Mouse (Mus musculus): ENCODE measurements around the gene Bsdc1.
A peak's percentile ranks its signal among the peaks of the same experiment; 100 is the strongest.
"Not testable (repeated sequence)": the region's sequence is repeated elsewhere in the genome, so short reads cannot be mapped to it uniquely, and the experiment has no call there.

Gene Bsdc1

GRCm38 (mm10) chr4:129461183-129461960 is at the start of gene Bsdc1:
TSS of gene Bsdc1 (plus strand) at chr4:129461581.
- DNase-seq = peak; percentile 100

- no peak for DNase-seq
Measured at GRCm38 (mm10) chr4:129415892-129416291, 45.5 kb upstream of the Bsdc1 start.

GRCm38 (mm10) chr4:129416478-129416877 is 44.9 kb upstream of the Bsdc1 start:
- DNase-seq = no peak

- DNase-seq = no peak
Measured at GRCm38 (mm10) chr4:129418321-129418720, 43.1 kb upstream of the Bsdc1 start.

GRCm38 (mm10) chr4:129440340-129441063 is 20.9 kb upstream of the Bsdc1 start, which contains the start of gene Zbtb8b:
TSS of gene Zbtb8b (minus strand) at chr4:129440853.
- DNase-seq = peak; percentile 89 to 91

- peak in 1 of 2 experiments; percentile 37 for DNase-seq
Measured at GRCm38 (mm10) chr4:129441145-129441544, 20.2 kb upstream of the Bsdc1 start.

- no peak for DNase-seq
Measured at GRCm38 (mm10) chr4:129447360-129447759, 14.0 kb upstream of the Bsdc1 start.

GRCm38 (mm10) chr4:129447778-129448563 is 13.4 kb upstream of the Bsdc1 start:
- DNase-seq = peak in 1 of 2 experiments; percentile 28

GRCm38 (mm10) chr4:129448713-129449112 is 12.7 kb upstream of the Bsdc1 start:
- DNase-seq = no peak

- no peak for DNase-seq
Measured at GRCm38 (mm10) chr4:129450851-129451250, 10.5 kb upstream of the Bsdc1 start.

GRCm38 (mm10) chr4:129451471-129452169 is 9.8 kb upstream of the Bsdc1 start:
- no peak for DNase-seq

GRCm38 (mm10) chr4:129455265-129455664 is 6.1 kb upstream of the Bsdc1 start:
- DNase-seq = peak; percentile 86 to 89

GRCm38 (mm10) chr4:129456126-129456525 is 5.3 kb upstream of the Bsdc1 start:
- DNase-seq = no peak

- DNase-seq = not testable (repeated sequence)
Measured at GRCm38 (mm10) chr4:129457311-129457710, 4.1 kb upstream of the Bsdc1 start.

GRCm38 (mm10) chr4:129459726-129460125 is 1.7 kb upstream of the Bsdc1 start:
- no peak for DNase-seq

- DNase-seq = peak in 1 of 2 experiments; percentile 16
Measured at GRCm38 (mm10) chr4:129460827-129461182, 576 bp upstream of the Bsdc1 start.

- DNase-seq = peak in 1 of 2 experiments; percentile 18
Measured at GRCm38 (mm10) chr4:129462118-129462517, 737 bp downstream of the Bsdc1 start.

- DNase-seq = no peak
Measured at GRCm38 (mm10) chr4:129463097-129464059, 2.0 kb downstream of the Bsdc1 start.

- no peak for DNase-seq
Measured at GRCm38 (mm10) chr4:129464286-129464815, 3.0 kb downstream of the Bsdc1 start.

GRCm38 (mm10) chr4:129476047-129476446 is 14.7 kb downstream of the Bsdc1 start:
- no peak for DNase-seq

- no peak for DNase-seq
Measured at GRCm38 (mm10) chr4:129479863-129480262, 18.5 kb downstream of the Bsdc1 start.
